Mouse (Mus musculus): Measurements from ENCODE around the gene Timm17a.

The Timm17a gene

GRCm38 (mm10) chr1:135280646-135281045 lies 32.9 kb downstream of the Timm17a start:
- peak in 1 of 2 experiments; percentile 25 for DNase-seq (ENCODE audit: low spot score in 2 of 2)

GRCm38 (mm10) chr1:135271371-135271770 lies 42.2 kb downstream of the Timm17a start:
- no peak for DNase-seq (ENCODE audit: low spot score in 2 of 2)

- DNase-seq (ENCODE audit: low spot score in 2 of 2) = no peak
These were observed 45.7 kb downstream of the Timm17a start for GRCm38 (mm10) chr1:135267663-135268446.

- DNase-seq (ENCODE audit: low spot score in 2 of 2) = no peak
These were observed 47.7 kb downstream of the Timm17a start for GRCm38 (mm10) chr1:135265834-135266233.

- DNase-seq (ENCODE audit: low spot score in 2 of 2) = no peak
These were observed 50.3 kb downstream of the Timm17a start for GRCm38 (mm10) chr1:135263316-135263715.

GRCm38 (mm10) chr1:135262329-135262728 lies 51.2 kb downstream of the Timm17a start:
- DNase-seq (ENCODE audit: low spot score in 2 of 2) = no peak

- no peak for DNase-seq (ENCODE audit: low spot score in 2 of 2)
These were observed 52.6 kb downstream of the Timm17a start for GRCm38 (mm10) chr1:135260931-135261330.

- DNase-seq (ENCODE audit: low spot score in 2 of 2) = peak; percentile 46 to 53
These were observed 54.5 kb downstream of the Timm17a start for GRCm38 (mm10) chr1:135259128-135259436.

GRCm38 (mm10) chr1:135258380-135259127 lies 55.0 kb downstream of the Timm17a start, which contains the start of gene Elf3:
Gene Elf3, minus strand, starts transcription at chr1:135258568.
- no peak for DNase-seq (ENCODE audit: low spot score in 2 of 2)

- no peak for DNase-seq (ENCODE audit: low spot score in 2 of 2)
These were observed 57.3 kb downstream of the Timm17a start for GRCm38 (mm10) chr1:135256299-135256698.

GRCm38 (mm10) chr1:135252854-135253253 lies 60.7 kb downstream of the Timm17a start:
- no peak for DNase-seq (ENCODE audit: low spot score in 2 of 2)

GRCm38 (mm10) chr1:135251405-135251804 lies 62.2 kb downstream of the Timm17a start:
- DNase-seq (ENCODE audit: low spot score in 2 of 2) = no peak

- no peak for DNase-seq (ENCODE audit: low spot score in 2 of 2)
These were observed 62.9 kb downstream of the Timm17a start for GRCm38 (mm10) chr1:135250706-135251105.

GRCm38 (mm10) chr1:135248434-135248850 lies 65.1 kb downstream of the Timm17a start:
- DNase-seq (ENCODE audit: low spot score in 2 of 2) = peak; percentile 14 to 40
